Mouse (Mus musculus): ENCODE measurements at regions not wholly inside any gene's neighbourhood (a gene's known extent, or its start where the extent isn't known, plus 50 kb on each side); places are given as distances from the start of the nearest gene placed in this dataset.

DNA sequence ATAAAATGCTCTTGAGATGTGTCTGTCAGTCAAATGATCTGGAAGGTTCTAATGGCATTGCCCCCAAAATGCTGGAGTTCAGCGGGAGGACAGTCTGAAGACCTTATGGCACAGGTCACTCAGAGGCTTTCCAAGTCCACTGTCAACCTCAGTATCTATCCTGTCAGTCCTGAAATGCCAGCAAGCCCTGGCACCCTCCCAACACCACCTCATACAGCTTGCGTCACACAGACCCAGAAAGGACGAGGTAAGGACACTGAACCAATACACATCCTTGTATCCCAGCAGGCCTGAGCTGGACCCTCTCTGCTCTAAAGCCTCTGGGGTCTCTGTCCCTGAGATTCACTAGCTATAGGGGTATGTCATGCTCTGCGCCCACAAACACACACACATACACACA, 176.6 kb downstream of the Setd4 start:
- Histone ChIP-seq H3K36me3 (ENCODE audit: control insufficient read depth, insufficient read depth, low read length, poor library complexity, severe bottlenecking) (no peaks in the 10 kb centered on the region), H3K27ac (ENCODE audit: insufficient read depth, low read length) (no peak overlapping the region), H3K4me1 (ENCODE audit: control insufficient read depth, insufficient read depth, low read length) (no peaks in the 10 kb centered on the region), H3K27me3 (ENCODE audit: control insufficient read depth, insufficient read depth, low read length, poor library complexity, severe bottlenecking) (no peaks in the 10 kb centered on the region), H3K9me3 (replicated peaks; ENCODE audit: control insufficient read depth, insufficient read depth, low read length, poor library complexity, severe bottlenecking) (no peaks in the 10 kb centered on the region), H3K4me3 (ENCODE audit: low read depth, low read length) (no peak overlapping the region), H3K9ac (ENCODE audit: low read depth, poor library complexity, severe bottlenecking) (no peak overlapping the region)
- TF ChIP-seq POLR2A (IDR thresholded peaks at IDR 0.05; ENCODE audit: insufficient read depth, low read length): no peak
- TF ChIP-seq CTCF (IDR thresholded peaks at IDR 0.05; ENCODE audit: low read depth, low read length): no peak
- TF ChIP-seq EP300 (IDR thresholded peaks at IDR 0.05; ENCODE audit: insufficient read depth, low read depth, low read length): no peak

- no peak overlapping the region for H3K9ac ChIP-seq (ENCODE audit: low read depth, poor library complexity, severe bottlenecking)
- no peak overlapping the region for H3K27ac ChIP-seq (ENCODE audit: insufficient read depth, low read length)
- no peaks in the 10 kb centered on the region for H3K4me1 ChIP-seq (ENCODE audit: control insufficient read depth, insufficient read depth, low read length)
- TF ChIP-seq CTCF (IDR thresholded peaks at IDR 0.05; ENCODE audit: low read depth, low read length): no peak
- TF ChIP-seq POLR2A (IDR thresholded peaks at IDR 0.05; ENCODE audit: insufficient read depth, low read length): no peak
- no peak for TF ChIP-seq EP300 (IDR thresholded peaks at IDR 0.05; ENCODE audit: insufficient read depth, low read depth, low read length)
- no peaks in the 10 kb centered on the region for H3K36me3 ChIP-seq (ENCODE audit: control insufficient read depth, insufficient read depth, low read length, poor library complexity, severe bottlenecking)
- H3K27me3 ChIP-seq (ENCODE audit: control insufficient read depth, insufficient read depth, low read length, poor library complexity, severe bottlenecking): no peaks in the 10 kb centered on the region; the same call in 1 of the 2 replicates
- no peaks in the 10 kb centered on the region for H3K9me3 ChIP-seq (replicated peaks; ENCODE audit: control insufficient read depth, insufficient read depth, low read length, poor library complexity, severe bottlenecking)
- no peak overlapping the region for H3K4me3 ChIP-seq (ENCODE audit: low read depth, low read length)
Measured at GRCm38 (mm10) chr16:93425731-93426130, 178.1 kb downstream of the Setd4 start.

GRCm38 (mm10) chr16:93423174-93423573, 180.7 kb downstream of the Setd4 start:
- Histone ChIP-seq H3K27ac (ENCODE audit: insufficient read depth, low read length) (no peak overlapping the region), H3K36me3 (ENCODE audit: control insufficient read depth, insufficient read depth, low read length, poor library complexity, severe bottlenecking) (no peaks in the 10 kb centered on the region), H3K9ac (ENCODE audit: low read depth, poor library complexity, severe bottlenecking) (no peak overlapping the region), H3K4me3 (ENCODE audit: low read depth, low read length) (no peak overlapping the region), H3K9me3 (replicated peaks; ENCODE audit: control insufficient read depth, insufficient read depth, low read length, poor library complexity, severe bottlenecking) (no peaks in the 10 kb centered on the region), H3K27me3 (ENCODE audit: control insufficient read depth, insufficient read depth, low read length, poor library complexity, severe bottlenecking) (no peaks in the 10 kb centered on the region; the same call in 1 of the 2 replicates), H3K4me1 (ENCODE audit: control insufficient read depth, insufficient read depth, low read length) (no peaks in the 10 kb centered on the region)
- no peak for TF ChIP-seq CTCF (IDR thresholded peaks at IDR 0.05; ENCODE audit: low read depth, low read length)
- no peak for TF ChIP-seq POLR2A (IDR thresholded peaks at IDR 0.05; ENCODE audit: insufficient read depth, low read length)
- TF ChIP-seq EP300 (IDR thresholded peaks at IDR 0.05; ENCODE audit: insufficient read depth, low read depth, low read length): no peak

GRCm38 (mm10) chr16:93422221-93422620, 181.6 kb downstream of the Setd4 start:
- no peak overlapping the region for H3K27ac ChIP-seq (ENCODE audit: insufficient read depth, low read length)
- H3K9me3 ChIP-seq (replicated peaks; ENCODE audit: control insufficient read depth, insufficient read depth, low read length, poor library complexity, severe bottlenecking): no peaks in the 10 kb centered on the region
- no peaks in the 10 kb centered on the region for H3K36me3 ChIP-seq (ENCODE audit: control insufficient read depth, insufficient read depth, low read length, poor library complexity, severe bottlenecking)
- no peaks in the 10 kb centered on the region; the same call in 1 of the 2 replicates for H3K27me3 ChIP-seq (ENCODE audit: control insufficient read depth, insufficient read depth, low read length, poor library complexity, severe bottlenecking)
- TF ChIP-seq CTCF (IDR thresholded peaks at IDR 0.05; ENCODE audit: low read depth, low read length): no peak
- H3K4me3 ChIP-seq (ENCODE audit: low read depth, low read length): no peak overlapping the region
- H3K9ac ChIP-seq (ENCODE audit: low read depth, poor library complexity, severe bottlenecking): no peak overlapping the region
- H3K4me1 ChIP-seq (ENCODE audit: control insufficient read depth, insufficient read depth, low read length): no peaks in the 10 kb centered on the region

- Histone ChIP-seq H3K9me3 (replicated peaks; ENCODE audit: control insufficient read depth, insufficient read depth, low read length, poor library complexity, severe bottlenecking) (no peaks in the 10 kb centered on the region), H3K36me3 (ENCODE audit: control insufficient read depth, insufficient read depth, low read length, poor library complexity, severe bottlenecking) (no peaks in the 10 kb centered on the region), H3K4me1 (ENCODE audit: control insufficient read depth, insufficient read depth, low read length) (no peaks in the 10 kb centered on the region), H3K27me3 (ENCODE audit: control insufficient read depth, insufficient read depth, low read length, poor library complexity, severe bottlenecking) (no peaks in the 10 kb centered on the region; the same call in 1 of the 2 replicates), H3K4me3 (ENCODE audit: low read depth, low read length) (no peak overlapping the region), H3K9ac (ENCODE audit: low read depth, poor library complexity, severe bottlenecking) (no peak overlapping the region), H3K27ac (ENCODE audit: insufficient read depth, low read length) (no peak overlapping the region)
- no peak for TF ChIP-seq CTCF (IDR thresholded peaks at IDR 0.05; ENCODE audit: low read depth, low read length)
- TF ChIP-seq EP300 (IDR thresholded peaks at IDR 0.05; ENCODE audit: insufficient read depth, low read depth, low read length): no peak
- TF ChIP-seq POLR2A (IDR thresholded peaks at IDR 0.05; ENCODE audit: insufficient read depth, low read length): no peak
Measured at GRCm38 (mm10) chr16:93418246-93418645, 185.6 kb downstream of the Setd4 start.

DNA sequence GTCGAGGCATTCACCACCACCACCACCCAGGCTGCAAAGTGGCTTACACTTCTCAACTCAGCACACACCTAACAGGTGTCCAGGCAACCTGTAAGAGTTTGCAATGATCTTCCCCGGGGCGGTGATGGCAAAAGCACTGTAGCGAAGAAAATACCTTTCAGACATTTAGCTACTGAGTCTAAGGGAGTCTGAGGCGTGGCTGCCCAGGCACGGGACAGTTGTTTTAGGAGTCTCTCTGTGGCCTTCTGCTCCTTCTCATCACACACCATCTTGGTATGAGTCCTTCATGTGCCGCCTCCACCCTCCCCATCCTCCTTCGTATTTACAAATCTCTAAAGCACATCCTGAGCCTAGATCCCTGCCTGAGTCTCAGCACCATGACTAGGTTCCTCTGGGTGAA, 186.0 kb downstream of the Setd4 start:
- Histone ChIP-seq H3K4me1 (ENCODE audit: control insufficient read depth, insufficient read depth, low read length) (no peaks in the 10 kb centered on the region), H3K9ac (ENCODE audit: low read depth, poor library complexity, severe bottlenecking) (no peak overlapping the region), H3K9me3 (replicated peaks; ENCODE audit: control insufficient read depth, insufficient read depth, low read length, poor library complexity, severe bottlenecking) (no peaks in the 10 kb centered on the region), H3K36me3 (ENCODE audit: control insufficient read depth, insufficient read depth, low read length, poor library complexity, severe bottlenecking) (no peaks in the 10 kb centered on the region), H3K4me3 (ENCODE audit: low read depth, low read length) (no peak overlapping the region), H3K27ac (ENCODE audit: insufficient read depth, low read length) (no peak overlapping the region), H3K27me3 (ENCODE audit: control insufficient read depth, insufficient read depth, low read length, poor library complexity, severe bottlenecking) (no peaks in the 10 kb centered on the region; the same call in 1 of the 2 replicates)
- TF ChIP-seq EP300 (IDR thresholded peaks at IDR 0.05; ENCODE audit: insufficient read depth, low read depth, low read length): no peak
- TF ChIP-seq POLR2A (IDR thresholded peaks at IDR 0.05; ENCODE audit: insufficient read depth, low read length): no peak
- TF ChIP-seq CTCF (IDR thresholded peaks at IDR 0.05; ENCODE audit: low read depth, low read length): no peak
